Mouse (Mus musculus) intestine, embryonic 15.5 days (tissue): ENCODE results near the gene B4galnt1. TPM values are rescaled to one million over a fixed set of nuclear protein-coding genes. Genes with fewer than 3 reads are reported as not detected.

Source experiments
- ATAC-seq: fragments of 200-750 bp; cut with Nextera tagmentation; 2 replicates; pipeline ENCODE4 v1.8.0; 2017; ENCODE audit warnings: moderate TSS enrichment, moderate library complexity
- H3K27ac ChIP-seq: fragments of 300-500 bp; sonication (generic); 2 replicates; pipeline ENCODE4 v1.5.1; 2015; ENCODE audit warnings: mild to moderate bottlenecking, inconsistent platforms
- H3K27me3 ChIP-seq: fragments of 300-500 bp; sonication (generic); replicated peaks from 2 replicates; pipeline ENCODE4 v1.6.1; 2015; ENCODE audit warnings: inconsistent platforms
- H3K36me3 ChIP-seq: fragments of 300-500 bp; sonication (generic); 2 replicates; pipeline ENCODE4 v1.6.1; 2015; ENCODE audit warnings: inconsistent platforms
- H3K4me1 ChIP-seq: fragments of 300-500 bp; sonication (generic); replicated peaks from 2 replicates; pipeline ENCODE4 v1.6.1; 2015; ENCODE audit warnings: inconsistent platforms
- H3K4me2 ChIP-seq: fragments of 300-500 bp; sonication (generic); replicated peaks from 2 replicates; pipeline ENCODE4 v1.6.1; 2015; ENCODE audit warnings: mild to moderate bottlenecking, inconsistent platforms
- H3K4me3 ChIP-seq: fragments of 300-500 bp; sonication (generic); replicated peaks from 2 replicates; pipeline ENCODE4 v1.5.1; 2015; ENCODE audit warnings: inconsistent platforms
- H3K9ac ChIP-seq: fragments of 300-500 bp; sonication (generic); 2 replicates; pipeline ENCODE4 v1.6.1; 2015; ENCODE audit warnings: inconsistent platforms
- H3K9me3 ChIP-seq: fragments of 300-500 bp; sonication (generic); 2 replicates; pipeline ENCODE4 v1.6.1; 2016; ENCODE audit warnings: inconsistent platforms
- WGBS: fragments of 180-500 bp; shearing (Covaris S2); methylation state at CpG from one replicate; pipeline ENCODE4 v1.1.7; 2015; 5-methylcytosine and 5-hydroxymethylcytosine counted together
- polyA plus RNA-seq: library from polyadenylated mRNA; unstranded; fragments of >200 nt; fragmentation: Nextera tagmentation; extraction: Ambion mirVana; gene quantifications from 2 replicates; pipeline ENCODE4 v1.2.1, GENCODE M21; 2015

Gene B4galnt1
- polyA plus RNA-seq, 1 experiment from 2014 or later: 52.5 TPM

DNA sequence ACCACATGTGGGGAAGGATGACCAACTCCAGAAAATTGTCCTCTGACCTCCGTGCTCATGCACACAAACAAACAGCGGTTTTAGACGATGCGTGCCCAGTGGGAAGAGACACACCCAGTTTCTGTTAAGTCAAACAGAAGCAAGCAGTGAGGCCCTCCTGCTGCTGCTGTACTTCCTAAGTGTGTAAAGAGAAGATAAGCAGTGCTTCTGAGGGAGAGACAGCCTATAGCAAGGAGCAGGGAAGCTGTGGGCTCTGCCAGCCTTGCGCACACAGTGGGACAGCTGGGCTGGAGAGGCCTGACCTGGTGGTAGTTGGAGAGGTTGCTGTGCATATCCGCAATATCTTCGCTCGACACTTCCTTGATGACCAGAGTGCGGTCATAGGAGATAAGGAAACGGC lies 40.3 kb downstream of the B4galnt1 start:
- Histone ChIP-seq H3K4me3 (no peak overlapping the region), H3K4me2 (no peak overlapping the region), H3K27ac (no peak overlapping the region), H3K36me3 (peaks cover 15% of the 10 kb centered on the region), H3K9me3 (no peaks in the 10 kb centered on the region), H3K9ac (no peak overlapping the region), H3K4me1 (peaks cover 4% of the 10 kb centered on the region; the same call in 1 of the 2 replicates), H3K27me3 (no peaks in the 10 kb centered on the region)
- peak; percentile 83 for ATAC-seq
- WGBS: 81% methylated on average over 10 of the region's 10 CpGs

DNA sequence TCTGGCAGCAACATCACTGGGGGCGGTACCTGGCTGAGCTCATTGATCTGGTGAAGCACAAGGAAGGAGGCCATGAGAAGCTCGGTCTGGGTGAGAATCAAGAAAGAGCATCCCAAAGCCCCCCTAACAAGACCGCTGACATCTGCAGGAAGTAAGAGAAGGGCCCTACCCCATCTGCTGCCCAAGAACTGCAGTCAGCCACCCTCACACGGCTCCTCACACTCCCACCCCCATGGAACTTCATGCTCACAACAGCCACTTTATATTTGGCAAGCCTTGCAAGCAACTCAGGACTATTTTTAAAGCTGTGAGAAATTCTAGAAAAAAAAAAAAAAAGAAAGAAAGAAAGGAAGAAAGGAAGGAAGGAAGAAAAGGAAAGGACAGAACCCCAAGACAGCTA lies 43.9 kb downstream of the B4galnt1 start:
- Histone ChIP-seq H3K9me3 (no peaks in the 10 kb centered on the region), H3K4me3 (no peak overlapping the region), H3K4me1 (peaks cover 12% of the 10 kb centered on the region; the same call in 1 of the 2 replicates), H3K36me3 (peaks cover 7% of the 10 kb centered on the region), H3K4me2 (no peak overlapping the region), H3K27ac (no peak overlapping the region), H3K9ac (no peak overlapping the region), H3K27me3 (no peaks in the 10 kb centered on the region)
- no peak for ATAC-seq
- WGBS: 79% methylated on average over 4 of the region's 4 CpGs

GRCm38 (mm10) chr10:127209928-127210570 lies 45.0 kb downstream of the B4galnt1 start:
- Histone ChIP-seq H3K4me3 (peak overlapping the region; percentile 79), H3K9ac (peak overlapping the region; percentile 77; the same call in 1 of the 2 replicates), H3K4me1 (peaks cover 15% of the 10 kb centered on the region; the same call in 1 of the 2 replicates), H3K4me2 (peak overlapping the region; percentile 85), H3K27me3 (no peaks in the 10 kb centered on the region), H3K9me3 (no peaks in the 10 kb centered on the region), H3K27ac (no peak overlapping the region), H3K36me3 (peaks cover 3% of the 10 kb centered on the region)
- WGBS: 79% methylated on average over 13 of the region's 13 CpGs
- ATAC-seq: no peak

GRCm38 (mm10) chr10:127210961-127211405 lies 46.0 kb downstream of the B4galnt1 start:
- peaks cover 15% of the 10 kb centered on the region; the same call in 1 of the 2 replicates for H3K4me1 ChIP-seq
- H3K9ac ChIP-seq: peak overlapping the region; percentile 77
- H3K4me3 ChIP-seq: peak overlapping the region; percentile 79
- ATAC-seq: peak; percentile 76
- no peaks in the 10 kb centered on the region for H3K27me3 ChIP-seq
- H3K9me3 ChIP-seq: no peaks in the 10 kb centered on the region
- H3K27ac ChIP-seq: peak overlapping the region; percentile 71
- WGBS: under 1% methylated on average over 23 of the region's 25 CpGs
- H3K36me3 ChIP-seq: no peaks in the 10 kb centered on the region; the same call in 1 of the 2 replicates
- H3K4me2 ChIP-seq: peak overlapping the region; percentile 85

DNA sequence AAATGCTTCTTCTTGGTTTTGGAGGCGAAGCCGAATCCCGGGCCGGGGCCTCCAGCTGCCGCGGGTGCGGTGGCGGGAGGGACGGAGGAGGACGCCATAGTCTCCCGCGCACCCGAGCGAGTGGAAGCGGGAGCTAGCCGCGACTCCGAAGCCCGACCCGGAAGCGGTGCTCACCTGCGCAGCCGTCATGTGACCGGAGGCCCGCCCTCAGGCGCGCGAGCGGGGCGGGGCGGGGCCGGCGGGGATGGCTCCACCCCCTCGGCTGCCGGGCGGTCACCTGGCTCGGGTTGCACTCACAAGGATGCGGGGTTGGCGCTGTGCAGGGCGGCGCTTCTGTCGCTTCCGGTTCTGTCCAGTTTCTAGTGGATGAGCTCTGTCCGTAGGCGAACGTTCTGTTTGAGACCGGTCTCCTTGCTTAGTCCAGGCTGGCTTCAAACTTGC lies 46.4 kb downstream of the B4galnt1 start, which contains the start of gene Pip4k2c:
Pip4k2c (minus strand) TSS at position 172 of the 441 bp plus-strand sequence.
- no peaks in the 10 kb centered on the region for H3K27me3 ChIP-seq
- H3K4me2 ChIP-seq: peak within 1 kb of the TSS; percentile 85
- under 1% methylated on average over 46 of the region's 47 CpGs for WGBS
- peak within 1 kb of the TSS; percentile 77 for H3K9ac ChIP-seq
- H3K36me3 ChIP-seq: no peaks in the 10 kb centered on the region; the same call in 1 of the 2 replicates
- ATAC-seq: peak; percentile 98
- H3K4me3 ChIP-seq: peak within 1 kb of the TSS; percentile 79
- no peaks in the 10 kb centered on the region for H3K9me3 ChIP-seq
- peak within 1 kb of the TSS; percentile 71 for H3K27ac ChIP-seq
- H3K4me1 ChIP-seq: peaks cover 15% of the 10 kb centered on the region; the same call in 1 of the 2 replicates

DNA sequence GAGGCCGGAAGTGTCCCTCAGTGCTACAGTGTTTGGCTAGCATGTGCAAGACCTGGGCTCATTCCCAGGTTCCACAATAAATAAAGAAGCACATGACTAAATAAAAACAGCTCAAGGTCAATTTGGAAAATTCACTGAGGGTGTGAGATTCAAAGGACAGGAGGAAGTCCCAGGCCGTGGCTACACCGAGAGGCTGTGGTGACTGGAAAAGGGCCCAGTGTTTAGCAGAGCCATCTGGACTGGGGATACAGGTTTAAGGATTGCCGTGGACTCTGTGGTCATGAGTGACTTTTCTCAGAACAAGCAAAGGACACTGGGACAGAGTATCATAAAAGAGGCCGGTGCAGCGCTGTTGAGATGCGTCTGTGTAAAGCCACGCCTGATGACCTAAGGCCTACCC lies 48.2 kb downstream of the B4galnt1 start:
- ATAC-seq: no peak
- no peaks in the 10 kb centered on the region for H3K9me3 ChIP-seq
- no peaks in the 10 kb centered on the region for H3K36me3 ChIP-seq
- no peaks in the 10 kb centered on the region for H3K27me3 ChIP-seq
- no peak overlapping the region for H3K4me2 ChIP-seq
- no peak overlapping the region for H3K9ac ChIP-seq
- no peak overlapping the region for H3K27ac ChIP-seq
- no peak overlapping the region for H3K4me3 ChIP-seq
- WGBS: 89% methylated on average over 8 of the region's 8 CpGs
- peaks cover 15% of the 10 kb centered on the region; the same call in 1 of the 2 replicates for H3K4me1 ChIP-seq

- H3K27ac ChIP-seq: no peak overlapping the region
- WGBS: 76% methylated on average over 13 of the region's 13 CpGs
- no peak overlapping the region for H3K9ac ChIP-seq
Observed at GRCm38 (mm10) chr10:127213704-127214421, 48.8 kb downstream of the B4galnt1 start.

GRCm38 (mm10) chr10:127214422-127214803 lies 49.4 kb downstream of the B4galnt1 start:
- no peaks in the 10 kb centered on the region for H3K9me3 ChIP-seq
- H3K4me1 ChIP-seq: peaks cover 15% of the 10 kb centered on the region; the same call in 1 of the 2 replicates
- H3K27ac ChIP-seq: no peak overlapping the region
- no peak overlapping the region for H3K4me2 ChIP-seq
- no peak; the same call in 1 of the 2 replicates for ATAC-seq
- 18% methylated on average over 1 of the region's 1 CpGs for WGBS
- H3K27me3 ChIP-seq: no peaks in the 10 kb centered on the region
- no peaks in the 10 kb centered on the region for H3K36me3 ChIP-seq
- H3K9ac ChIP-seq: no peak overlapping the region
- H3K4me3 ChIP-seq: no peak overlapping the region

More at GRCm38 (mm10) chr10:127213704-127214421, 48.8 kb downstream of the B4galnt1 start:
- Histone ChIP-seq H3K27me3 (no peaks in the 10 kb centered on the region), H3K36me3 (no peaks in the 10 kb centered on the region), H3K4me2 (no peak overlapping the region), H3K4me1 (peaks cover 15% of the 10 kb centered on the region; the same call in 1 of the 2 replicates), H3K9me3 (no peaks in the 10 kb centered on the region), H3K4me3 (no peak overlapping the region)
- ATAC-seq: no peak

DNA sequence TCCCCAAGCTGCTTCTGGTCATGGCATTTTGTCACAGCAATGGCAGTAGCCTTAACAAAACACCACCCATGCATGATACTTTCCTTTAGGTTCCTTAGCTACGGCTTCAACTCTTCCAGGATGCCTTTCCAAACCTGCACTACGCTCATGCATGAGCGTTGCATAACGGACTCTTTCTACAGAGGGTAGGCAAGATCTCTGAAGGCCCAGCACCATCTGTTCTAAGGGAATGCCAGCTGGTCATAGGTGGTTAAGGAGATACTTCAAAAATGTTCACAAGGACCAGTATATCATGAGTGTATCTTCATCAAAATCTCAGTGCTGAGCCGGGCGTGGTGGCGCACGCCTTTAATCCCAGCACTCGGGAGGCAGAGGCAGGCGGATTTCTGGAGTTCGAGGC lies 51.4 kb downstream of the B4galnt1 start:
- WGBS: 94% methylated on average over 11 of the region's 11 CpGs
- no peak for ATAC-seq
- no peak overlapping the region for H3K27ac ChIP-seq

DNA sequence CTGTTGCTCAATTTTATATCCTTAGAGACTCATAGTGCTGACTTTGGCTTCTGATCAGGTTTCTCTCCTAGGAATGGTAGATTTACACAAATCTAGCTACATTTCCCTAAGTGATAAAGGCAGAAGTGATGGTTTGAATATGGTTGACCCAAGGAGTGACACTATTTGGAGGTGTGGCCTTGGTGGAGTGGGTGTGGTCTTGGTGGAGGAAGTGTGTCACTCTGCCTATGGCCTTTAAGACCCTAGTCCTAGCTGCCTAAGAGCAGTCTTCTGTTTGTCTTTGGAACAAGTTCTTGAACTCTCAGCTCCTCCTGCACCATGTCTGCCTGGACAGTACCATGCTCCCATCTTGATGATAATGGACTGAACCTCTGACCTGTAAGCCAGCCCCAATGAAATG lies 52.2 kb downstream of the B4galnt1 start:
- Histone ChIP-seq H3K27me3 (no peaks in the 10 kb centered on the region), H3K36me3 (no peaks in the 10 kb centered on the region), H3K4me1 (0 out of 2 replicates have a peak, but pooled peaks cover 3% of the 10 kb centered on the region), H3K9me3 (no peaks in the 10 kb centered on the region), H3K4me2 (no peak overlapping the region), H3K9ac (no peak overlapping the region), H3K4me3 (no peak overlapping the region), H3K27ac (no peak overlapping the region)
- no peak for ATAC-seq

More for the DNA sequence above, 51.4 kb downstream of the B4galnt1 start:
- 0 out of 2 replicates have a peak, but pooled peaks cover 3% of the 10 kb centered on the region for H3K4me1 ChIP-seq
- H3K4me2 ChIP-seq: no peak overlapping the region
- H3K9ac ChIP-seq: no peak overlapping the region
- no peaks in the 10 kb centered on the region for H3K36me3 ChIP-seq
- no peaks in the 10 kb centered on the region for H3K9me3 ChIP-seq
- H3K4me3 ChIP-seq: no peak overlapping the region
- no peaks in the 10 kb centered on the region for H3K27me3 ChIP-seq

DNA sequence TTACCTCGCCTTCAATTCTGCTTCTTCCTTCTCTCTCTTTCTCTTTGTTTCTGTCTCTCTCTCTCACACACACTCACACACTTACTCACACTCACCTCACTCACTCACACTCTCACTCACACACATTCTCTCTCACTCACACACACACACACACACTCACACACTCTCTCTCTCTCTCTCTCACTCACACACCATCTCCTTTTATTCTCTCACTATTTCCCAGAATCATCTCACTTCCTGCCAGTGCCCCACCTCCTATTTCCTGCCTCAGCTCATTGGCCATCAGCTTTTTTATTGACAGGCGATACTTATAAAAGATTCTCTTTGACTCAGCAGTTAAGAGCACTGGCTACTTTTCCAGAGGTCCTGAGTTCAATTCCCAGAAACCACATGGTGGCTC lies 53.3 kb downstream of the B4galnt1 start:
- Histone ChIP-seq H3K4me3 (no peak overlapping the region), H3K9me3 (no peaks in the 10 kb centered on the region), H3K27me3 (no peaks in the 10 kb centered on the region), H3K4me1 (0 out of 2 replicates have a peak, but pooled peaks cover 3% of the 10 kb centered on the region), H3K4me2 (no peak overlapping the region), H3K36me3 (no peaks in the 10 kb centered on the region), H3K27ac (no peak overlapping the region), H3K9ac (no peak overlapping the region)
- no peak for ATAC-seq
- WGBS: 98% methylated on average over 2 of the region's 2 CpGs
